ENCODE assay signal across 8 mouse cellular contexts in the genomic region with DNA sequence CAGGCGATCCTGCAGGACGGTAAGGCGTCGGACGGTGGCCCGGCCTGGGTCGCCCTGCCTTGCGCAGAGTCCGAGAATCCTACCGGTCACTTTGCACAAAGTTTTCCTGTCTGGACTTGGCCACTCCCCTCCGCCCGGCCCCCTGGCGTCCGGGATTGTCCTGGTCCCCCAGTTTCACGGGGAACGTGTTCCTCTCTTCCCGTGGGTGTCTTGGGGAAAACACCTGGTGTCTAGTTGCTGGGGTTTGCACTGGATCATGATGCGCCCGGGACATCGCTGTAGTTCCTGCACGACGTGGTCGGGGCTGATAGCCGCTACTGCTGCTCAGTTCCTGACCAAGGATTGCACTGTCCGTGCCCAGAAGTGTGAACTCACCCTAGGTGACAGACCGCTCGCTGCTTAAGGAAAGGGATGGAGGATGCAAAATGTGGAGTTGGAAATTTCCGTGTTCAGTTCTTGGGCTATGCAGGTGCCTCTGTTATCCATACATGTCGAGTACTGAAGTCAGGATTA. TPM values are rescaled to one million over a fixed set of nuclear protein-coding genes. Genes with fewer than 3 reads are reported as not detected.
DNase-seq lines count a peak whose midpoint lies in the region; ATAC-seq and TF ChIP-seq lines count a peak whose summit lies in the region.

No protein-coding gene starts in this region.

- H3K27me3 ChIP-seq in kidney, embryonic 15.5 days: no peaks in the 10 kb centered on the region
- H3K27me3 ChIP-seq in hindbrain, embryonic 15.5 days: no peaks in the 10 kb centered on the region
- H3K27me3 ChIP-seq in midbrain, embryonic 14.5 days (ENCODE audit: control insufficient read depth, insufficient read depth, low read length): no peaks in the 10 kb centered on the region

- H3K27ac ChIP-seq in kidney, embryonic 15.5 days: peak overlapping the region; percentile 87
- H3K27ac ChIP-seq in hindbrain, embryonic 15.5 days (replicated peaks): peak overlapping the region; percentile 83
- H3K27ac ChIP-seq in midbrain, embryonic 14.5 days (replicated peaks; ENCODE audit: low read depth, low read length): peak overlapping the region; percentile 78; the same call in 1 of the 2 replicates

- H3K4me2 ChIP-seq in kidney, embryonic 15.5 days: peak overlapping the region; percentile 65
- peak overlapping the region; percentile 69 for H3K4me2 ChIP-seq in hindbrain, embryonic 15.5 days
- peak overlapping the region; percentile 81 for H3K4me2 ChIP-seq in midbrain, embryonic 14.5 days (ENCODE audit: low read length)

- H3K9me3 ChIP-seq in kidney, embryonic 15.5 days (replicated peaks): no peaks in the 10 kb centered on the region
- no peaks in the 10 kb centered on the region for H3K9me3 ChIP-seq in hindbrain, embryonic 15.5 days
- no peaks in the 10 kb centered on the region for H3K9me3 ChIP-seq in midbrain, embryonic 14.5 days (ENCODE audit: control insufficient read depth, low read length)

- peaks cover 8% of the 10 kb centered on the region for H3K4me1 ChIP-seq in kidney, embryonic 15.5 days
- H3K4me1 ChIP-seq in hindbrain, embryonic 15.5 days (replicated peaks): peaks cover 12% of the 10 kb centered on the region
- H3K4me1 ChIP-seq in midbrain, embryonic 14.5 days (ENCODE audit: control insufficient read depth, insufficient read depth, low read length): peaks cover 5% of the 10 kb centered on the region; the same call in 1 of the 2 replicates

- no peak for DNase-seq in kidney, postnatal 36 days
- no peak for DNase-seq in brain, embryonic 14.5 days (ENCODE audit: low read depth)
- DNase-seq in midbrain, embryonic 14.5 days: no peak
- DNase-seq in right cerebral cortex, adult 2 months (ENCODE audit: low spot score in 2 of 2): no peak
- no peak for DNase-seq in kidney, postnatal 25 days
- no peak for DNase-seq in thymus, adult 18-20 months

- H3K9ac ChIP-seq in kidney, embryonic 15.5 days: peak overlapping the region; percentile 78
- peak overlapping the region; percentile 71 for H3K9ac ChIP-seq in hindbrain, embryonic 15.5 days
- peak overlapping the region; percentile 73 for H3K9ac ChIP-seq in midbrain, embryonic 14.5 days (replicated peaks; ENCODE audit: low read length)

- peak; percentile 46; the same call in 1 of the 2 replicates for TF ChIP-seq CTCF in brain, embryonic 14.5 days (IDR thresholded peaks at IDR 0.05; ENCODE audit: borderline replicate concordance, extremely low read depth, insufficient read depth, insufficient read length)

- ATAC-seq in kidney, embryonic 15.5 days (replicated peaks; ENCODE audit: low FRiP score): peak; percentile 93
- ATAC-seq in hindbrain, embryonic 15.5 days (ENCODE audit: low FRiP score, low read depth): peak; percentile 87
- peak; percentile 69 for ATAC-seq in midbrain, embryonic 14.5 days (ENCODE audit: low FRiP score, low TSS enrichment)

- peak overlapping the region; percentile 94 for H3K4me3 ChIP-seq in kidney, embryonic 15.5 days (replicated peaks)
- H3K4me3 ChIP-seq in hindbrain, embryonic 15.5 days: peak overlapping the region; percentile 71
- peak overlapping the region; percentile 89 for H3K4me3 ChIP-seq in midbrain, embryonic 14.5 days (replicated peaks; ENCODE audit: low read depth, low read length)

- WGBS in kidney, embryonic 15.5 days: 1% methylated on average over 29 of the region's 29 CpGs
- WGBS in hindbrain, embryonic 15.5 days: 1% methylated on average over 29 of the region's 29 CpGs
- WGBS in midbrain, embryonic 14.5 days: under 1% methylated on average over 29 of the region's 29 CpGs

- TF ChIP-seq POLR2A in brain, embryonic 14.5 days (IDR thresholded peaks at IDR 0.05; ENCODE audit: borderline replicate concordance, extremely low read depth, insufficient read depth, insufficient read length, poor library complexity, severe bottlenecking): no peak

- peaks cover 7% of the 10 kb centered on the region for H3K36me3 ChIP-seq in kidney, embryonic 15.5 days
- H3K36me3 ChIP-seq in hindbrain, embryonic 15.5 days: no peaks in the 10 kb centered on the region
- no peaks in the 10 kb centered on the region for H3K36me3 ChIP-seq in midbrain, embryonic 14.5 days (ENCODE audit: control insufficient read depth, insufficient read depth, low read length)

RNA-seq across cellular contexts. Expression of a gene that starts 0.4 kb away (rescaled TPM):
- 27.9 and 29.1 TPM in 2 replicates for polyA plus RNA-seq in kidney, embryonic 15.5 days (2015; fragmentation: Nextera tagmentation; extraction: Ambion mirVana)
- 32.9 and 36.2 TPM in 2 replicates for polyA plus RNA-seq in brain, embryonic 14.5 days (2012; rRNA removed)
- polyA plus RNA-seq in hindbrain, embryonic 15.5 days (2015; fragmentation: Nextera tagmentation; extraction: Ambion mirVana): 26.9 and 28.1 TPM in 2 replicates
- 30.2 and 35.6 TPM in 2 replicates for polyA plus RNA-seq in midbrain, embryonic 14.5 days (2014; fragmentation: Nextera tagmentation; extraction: Ambion mirVana)

RNA-seq across cellular contexts. Expression of a gene that starts 0.4 kb away (rescaled TPM):
- 12.4 and 14.6 TPM in 2 replicates for polyA plus RNA-seq in kidney, embryonic 15.5 days (2015; fragmentation: Nextera tagmentation; extraction: Ambion mirVana)
- polyA plus RNA-seq in brain, embryonic 14.5 days (2012; rRNA removed): 7.5 and 9.8 TPM in 2 replicates
- 7.2 and 9.0 TPM in 2 replicates for polyA plus RNA-seq in hindbrain, embryonic 15.5 days (2015; fragmentation: Nextera tagmentation; extraction: Ambion mirVana)
- 8.7 and 9.8 TPM in 2 replicates for polyA plus RNA-seq in midbrain, embryonic 14.5 days (2014; fragmentation: Nextera tagmentation; extraction: Ambion mirVana)

RNA-seq across cellular contexts. Expression of a gene that starts 20.6 kb away (rescaled TPM):
- 29.2 and 33.6 TPM in 2 replicates for polyA plus RNA-seq in kidney, embryonic 15.5 days (2015; fragmentation: Nextera tagmentation; extraction: Ambion mirVana)
- polyA plus RNA-seq in brain, embryonic 14.5 days (2012; rRNA removed): 10.3 and 11.3 TPM in 2 replicates
- 28.0 and 29.7 TPM in 2 replicates for polyA plus RNA-seq in hindbrain, embryonic 15.5 days (2015; fragmentation: Nextera tagmentation; extraction: Ambion mirVana)
- polyA plus RNA-seq in midbrain, embryonic 14.5 days (2014; fragmentation: Nextera tagmentation; extraction: Ambion mirVana): 31.6 TPM in 2 replicates

RNA-seq across cellular contexts. Expression of a gene that starts 58.7 kb away (rescaled TPM):
- 0.35 and 1.3 TPM in 2 replicates for polyA plus RNA-seq in kidney, embryonic 15.5 days (2015; fragmentation: Nextera tagmentation; extraction: Ambion mirVana)
- polyA plus RNA-seq in brain, embryonic 14.5 days (2012; rRNA removed): 8.4 and 11.0 TPM in 2 replicates
- 14.8 and 17.5 TPM in 2 replicates for polyA plus RNA-seq in hindbrain, embryonic 15.5 days (2015; fragmentation: Nextera tagmentation; extraction: Ambion mirVana)
- polyA plus RNA-seq in midbrain, embryonic 14.5 days (2014; fragmentation: Nextera tagmentation; extraction: Ambion mirVana): 29.2 and 29.9 TPM in 2 replicates
